Mouse (Mus musculus) C2C12 (cell line): ENCODE measurements around the gene Lrrc8d.

Source experiments
- CTCF ChIP-seq: IDR thresholded peaks from one replicate; pipeline ENCODE4 v1.5.1; 2011; ENCODE audit not compliant: control insufficient read depth, insufficient read depth, insufficient read length
- MAX ChIP-seq: IDR thresholded peaks from one replicate; pipeline ENCODE4 v1.6.1; 2011; ENCODE audit warnings: mild to moderate bottlenecking, control low read depth

GRCm38 (mm10) chr5:105717294-105717693, 17.5 kb downstream of the Lrrc8d start:
- TF ChIP-seq CTCF: no peak
- no peak for TF ChIP-seq MAX
